Mouse (Mus musculus): Measurements from ENCODE around the gene Cep131. TPM values are rescaled to one million over a fixed set of nuclear protein-coding genes. Genes with fewer than 3 reads are reported as not detected.

Cep131 gene
- polyA plus RNA-seq, 1 experiment: 34.7 TPM

DNA sequence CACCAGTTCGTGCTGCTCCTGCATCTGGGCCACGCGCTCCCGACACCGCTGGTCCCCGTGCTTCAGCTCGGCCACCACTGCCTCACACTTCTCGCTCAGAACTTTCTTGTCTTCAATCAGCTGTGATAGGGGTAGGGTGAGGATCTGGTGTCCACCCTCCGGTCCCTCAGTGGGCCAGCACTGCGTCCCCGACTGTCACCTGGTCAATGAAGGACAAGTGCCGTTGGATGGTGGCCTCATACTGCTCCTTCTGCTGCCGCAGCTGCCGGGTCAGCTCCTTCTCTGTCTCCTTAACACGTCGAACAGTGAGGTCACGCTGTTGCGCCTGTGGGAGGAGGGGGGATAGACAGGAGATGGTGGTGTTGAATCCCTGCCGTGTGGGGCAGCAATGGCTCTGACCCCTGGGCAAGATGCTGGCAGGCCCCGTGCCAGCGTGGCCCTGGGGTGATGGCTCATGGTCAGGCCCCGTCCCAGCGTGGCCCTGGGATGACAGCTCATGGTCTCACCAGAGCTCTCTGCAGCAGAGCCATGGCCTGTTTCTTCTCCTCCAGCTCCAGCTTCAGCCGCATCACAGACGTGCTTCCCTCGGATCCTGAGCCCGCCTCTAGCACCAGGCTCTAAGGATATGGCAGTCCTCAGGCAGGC lies 16.2 kb downstream of the Cep131 start:
- TF ChIP-seq GATA1 (IDR thresholded peaks at IDR 0.05; ENCODE audit: low read length): no peak

DNA sequence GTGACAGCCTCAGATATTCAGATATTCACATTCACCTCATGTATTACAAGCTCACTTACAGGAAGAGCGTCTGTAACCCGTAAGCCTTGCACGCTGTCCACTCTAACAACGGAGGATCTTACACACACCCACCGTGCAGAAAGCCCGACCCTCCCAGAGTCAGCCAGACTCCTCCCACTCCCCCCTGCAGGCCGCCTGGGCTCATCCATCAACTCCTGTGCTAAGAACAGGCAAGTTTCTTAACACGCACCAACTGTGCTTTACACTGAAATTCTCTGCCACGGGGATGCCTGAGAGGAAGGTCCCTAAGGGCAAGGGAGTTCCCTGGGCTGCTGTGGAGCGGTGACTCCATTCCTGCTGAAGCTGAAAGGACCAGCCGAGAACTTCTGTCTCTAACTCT lies 17.4 kb downstream of the Cep131 start:
- no peak for TF ChIP-seq GATA1 (IDR thresholded peaks at IDR 0.05; ENCODE audit: low read length)

DNA sequence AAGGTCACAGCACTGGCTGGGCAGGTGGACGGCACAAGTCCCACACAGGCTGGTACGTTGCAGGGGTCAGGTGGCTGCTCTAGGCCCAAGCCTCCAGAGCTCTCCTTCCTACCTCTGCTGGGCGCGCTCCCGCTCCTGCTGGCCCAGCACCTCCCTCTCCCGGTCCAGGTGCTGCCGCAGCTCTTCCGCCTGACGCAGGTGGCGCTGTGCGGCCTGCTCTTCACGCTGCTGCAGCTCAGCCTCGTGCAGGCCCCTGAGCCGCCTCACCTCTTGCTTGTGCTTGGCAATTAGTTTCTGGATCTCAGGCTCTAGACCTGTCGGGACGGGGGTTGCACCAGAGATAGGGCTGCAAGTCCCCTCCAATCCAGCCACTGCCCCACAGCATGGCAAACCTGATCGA lies 18.8 kb downstream of the Cep131 start:
- TF ChIP-seq GATA1 (IDR thresholded peaks at IDR 0.05; ENCODE audit: low read length): no peak

DNA sequence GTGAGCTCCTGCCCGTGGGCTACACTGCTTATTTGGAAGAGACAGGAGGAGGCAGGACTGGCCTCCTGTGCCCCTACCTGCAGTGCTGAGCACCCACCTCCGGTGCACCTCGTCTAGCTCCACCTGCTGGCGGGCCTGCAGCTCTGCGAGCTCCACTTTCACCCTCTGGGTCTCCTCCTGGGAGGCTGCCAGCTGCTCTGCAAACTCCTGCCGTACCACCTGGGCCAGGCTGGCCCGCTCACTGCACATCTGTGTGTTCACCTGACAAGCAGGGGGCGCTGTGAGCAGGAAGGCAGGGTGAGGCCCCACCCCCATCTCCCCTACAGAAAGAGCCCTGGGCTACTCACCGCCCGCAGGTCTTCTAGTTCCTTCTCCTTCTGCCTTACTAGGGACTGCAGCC lies 21.3 kb downstream of the Cep131 start:
- no peak for TF ChIP-seq GATA1 (IDR thresholded peaks at IDR 0.05; ENCODE audit: low read length)

DNA sequence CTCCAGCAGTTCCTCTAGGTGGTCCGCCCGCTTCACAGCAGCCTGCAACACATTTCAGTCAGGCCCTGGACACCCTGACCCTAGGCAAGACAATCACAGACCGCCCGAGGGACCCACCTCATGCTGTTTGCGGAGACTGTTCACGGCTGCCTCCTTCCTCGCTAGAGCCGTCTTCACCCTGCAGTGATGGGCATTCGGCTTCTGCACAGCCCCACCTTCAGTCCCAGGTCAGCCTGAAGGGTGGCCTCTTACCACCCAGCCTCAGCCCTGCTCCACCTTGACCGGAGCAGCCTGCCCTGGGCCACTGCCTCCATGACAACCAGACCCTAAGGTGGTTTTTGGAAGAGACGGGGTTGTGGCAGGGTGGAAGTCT lies 22.0 kb downstream of the Cep131 start:
- no peak for TF ChIP-seq GATA1 (IDR thresholded peaks at IDR 0.05; ENCODE audit: low read length)

DNA sequence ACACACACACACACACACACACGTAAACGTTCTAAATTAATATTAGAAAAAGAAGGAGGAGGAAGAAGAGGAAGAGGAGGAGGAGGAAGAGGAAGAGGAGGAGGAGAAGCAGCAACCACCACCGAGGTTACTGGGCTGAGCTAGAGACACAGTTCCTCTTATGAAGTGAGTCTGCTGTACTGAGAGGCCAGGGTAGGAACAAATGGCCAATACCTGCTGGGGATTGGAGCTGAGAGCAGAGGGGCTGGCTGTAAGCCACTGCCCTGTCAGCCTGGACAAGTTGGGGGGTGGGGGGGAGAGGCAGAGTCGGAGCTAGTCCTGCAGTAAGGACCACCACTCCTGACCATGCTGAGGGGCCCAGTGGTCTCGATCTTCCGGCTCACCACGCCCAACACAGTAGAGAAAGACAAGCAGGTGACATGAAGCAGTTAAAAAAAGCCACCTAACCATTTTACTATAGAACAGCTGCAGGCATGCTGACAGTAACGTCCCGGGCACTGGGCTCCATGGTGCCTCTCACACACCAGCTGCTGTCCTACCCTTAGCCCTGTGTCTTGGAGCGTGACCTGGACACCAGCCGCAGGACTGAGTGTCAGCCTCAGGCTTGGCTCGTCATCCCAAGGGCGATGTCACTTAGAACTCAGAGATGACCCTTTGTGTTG lies 22.5 kb downstream of the Cep131 start:
- no peak for TF ChIP-seq GATA1 (IDR thresholded peaks at IDR 0.05; ENCODE audit: low read length)

DNA sequence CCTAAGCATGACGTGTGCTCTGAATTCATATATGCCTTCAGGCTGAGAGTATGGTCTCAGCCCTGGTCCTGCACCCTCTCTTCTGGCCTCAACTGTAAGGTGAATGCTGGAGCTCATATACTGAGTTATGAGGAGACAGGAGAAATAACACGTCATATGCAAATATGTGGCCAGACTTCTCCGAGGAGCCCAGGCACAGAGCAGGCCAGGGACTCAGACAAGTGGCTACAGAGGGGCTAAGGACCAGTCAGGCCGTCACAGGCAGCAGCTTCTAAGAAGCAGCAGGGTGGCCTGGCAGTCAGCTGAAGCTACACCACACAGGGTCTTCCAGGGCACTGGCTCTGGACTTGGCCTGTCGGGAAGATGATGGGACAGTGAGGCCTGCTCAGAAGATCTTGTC lies 23.3 kb downstream of the Cep131 start:
- no peak for TF ChIP-seq GATA1 (IDR thresholded peaks at IDR 0.05; ENCODE audit: low read length)

DNA sequence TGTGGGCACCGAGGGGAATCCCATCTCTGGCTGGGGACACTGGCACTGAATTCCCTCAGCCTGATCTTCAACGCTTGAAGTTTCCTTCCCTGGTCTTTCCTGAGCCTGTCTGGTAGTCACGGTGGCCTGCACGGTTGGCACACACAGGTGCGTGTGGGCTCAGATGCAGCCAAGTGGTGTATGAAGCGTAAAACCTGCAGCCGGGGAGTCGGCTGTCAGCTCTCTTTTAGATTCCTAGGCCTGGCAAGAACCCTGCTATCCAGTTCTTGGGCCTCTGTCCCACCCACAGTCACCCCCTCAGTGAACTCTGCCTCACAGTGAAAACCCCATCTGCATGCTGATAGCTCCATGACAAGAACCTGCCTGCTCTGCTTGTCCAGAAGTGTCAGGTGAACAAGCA lies 26.0 kb downstream of the Cep131 start:
- TF ChIP-seq GATA1 (IDR thresholded peaks at IDR 0.05; ENCODE audit: low read length): no peak

DNA sequence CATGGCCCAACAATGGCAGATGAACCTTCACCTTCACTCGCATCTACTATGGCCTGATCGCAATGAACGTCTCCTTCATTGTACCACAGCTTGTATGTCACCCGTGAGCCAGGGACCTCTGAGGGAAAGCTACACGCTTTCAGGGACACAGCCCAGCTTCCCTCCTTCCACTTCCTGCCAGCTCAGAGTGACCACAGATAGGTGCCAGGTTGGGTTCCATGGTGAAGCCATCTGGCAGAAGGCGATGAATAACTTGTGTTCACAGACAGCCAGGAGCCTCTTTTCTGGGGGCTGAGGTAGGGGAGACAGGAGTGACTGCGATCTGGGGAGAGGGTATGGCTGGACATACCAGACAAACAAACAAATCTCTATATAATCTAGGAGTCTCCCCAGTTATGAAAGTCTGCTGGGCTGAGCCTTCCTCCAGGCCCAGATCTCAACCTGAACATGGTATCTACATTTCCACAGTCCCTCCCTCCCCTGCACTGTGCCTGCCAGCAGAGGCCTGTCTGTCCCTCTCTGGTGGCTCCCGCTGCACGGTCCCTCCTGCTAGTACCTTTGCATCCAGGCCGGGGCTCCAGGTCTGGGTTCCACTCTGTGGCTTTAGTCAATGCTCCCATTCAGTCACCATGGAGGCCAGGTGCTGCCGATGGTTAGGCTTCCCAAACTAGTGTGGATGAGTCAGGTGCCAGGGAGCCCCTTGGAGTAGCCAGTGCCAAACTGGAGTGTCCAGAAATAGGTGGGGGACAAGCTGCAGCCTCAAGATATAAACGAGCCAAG lies 30.5 kb downstream of the Cep131 start:
- no peak for TF ChIP-seq GATA1 (IDR thresholded peaks at IDR 0.05; ENCODE audit: low read length)

DNA sequence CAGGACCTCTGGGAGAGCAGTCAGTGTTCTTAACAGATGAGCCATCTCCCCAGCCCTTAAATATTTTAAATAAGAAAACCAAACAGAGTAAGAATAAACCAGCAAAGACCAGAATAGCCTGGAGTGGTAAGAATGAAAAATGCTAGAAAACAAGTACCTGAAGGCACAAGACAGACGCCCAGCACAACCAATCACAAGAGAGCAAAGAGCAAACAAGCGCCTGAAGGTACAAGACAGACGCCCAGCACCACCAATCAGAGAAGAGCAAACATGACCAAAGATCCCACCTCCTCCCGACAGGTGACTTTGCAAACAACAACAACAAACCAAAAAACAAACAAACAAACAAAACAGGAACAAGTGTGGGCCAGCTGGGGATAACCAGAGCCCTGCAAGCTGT lies 32.8 kb downstream of the Cep131 start:
- TF ChIP-seq GATA1 (IDR thresholded peaks at IDR 0.05; ENCODE audit: low read length): no peak

DNA sequence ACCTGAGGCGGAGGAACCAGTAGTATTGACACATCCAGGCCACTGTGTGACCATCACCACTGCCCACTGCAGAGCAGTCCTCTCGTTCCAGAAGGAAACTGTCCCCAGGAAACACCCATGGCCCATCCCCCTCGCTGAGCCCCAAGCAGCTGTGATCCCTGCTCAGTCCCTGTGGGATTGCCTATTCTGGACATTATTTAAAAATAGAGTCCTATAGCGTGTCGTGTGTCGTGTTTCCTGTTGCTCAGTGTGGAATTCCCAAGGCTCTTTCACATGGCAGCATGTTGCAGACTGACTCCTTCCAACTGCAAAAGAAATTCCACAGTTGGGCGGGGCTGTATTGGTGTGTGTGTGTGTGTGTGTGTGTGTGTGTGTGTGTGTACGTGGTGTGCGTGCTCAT lies 34.4 kb downstream of the Cep131 start:
- TF ChIP-seq GATA1 (IDR thresholded peaks at IDR 0.05; ENCODE audit: low read length): no peak

DNA sequence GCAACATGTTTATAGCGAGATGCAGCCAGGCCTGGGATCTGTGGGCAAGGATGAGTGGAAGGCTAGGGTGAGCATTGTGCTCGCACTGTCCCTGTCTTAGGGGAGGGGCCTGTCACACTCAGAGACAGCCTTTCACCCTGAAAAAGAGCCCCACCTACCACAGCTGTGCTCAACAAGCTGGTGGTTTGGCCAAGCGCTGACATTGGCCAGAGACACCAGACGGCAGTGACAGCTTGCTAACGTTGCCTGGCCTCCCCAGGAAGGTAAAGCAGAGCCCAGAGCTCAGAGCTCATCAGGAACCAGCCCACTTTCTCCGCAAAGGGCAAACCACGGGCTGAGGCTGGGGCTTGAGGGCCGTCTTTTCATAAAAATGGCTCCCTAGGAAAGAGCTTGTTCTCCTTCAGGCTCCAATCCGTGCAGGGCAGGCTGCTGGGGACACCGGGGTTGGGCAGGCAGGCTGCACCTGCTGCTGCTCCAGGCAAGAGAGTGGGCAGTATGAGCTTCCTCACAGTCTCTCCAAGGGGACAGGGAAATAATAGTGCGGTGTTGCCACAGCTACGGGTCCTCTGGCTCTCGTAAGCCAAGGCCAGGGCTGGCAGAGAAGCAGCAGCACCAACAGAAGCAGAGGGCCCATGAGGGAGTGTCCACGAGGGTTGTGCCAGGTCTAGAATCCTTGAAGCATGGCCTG lies 35.4 kb downstream of the Cep131 start:
- TF ChIP-seq GATA1 (IDR thresholded peaks at IDR 0.05; ENCODE audit: low read length): no peak

DNA sequence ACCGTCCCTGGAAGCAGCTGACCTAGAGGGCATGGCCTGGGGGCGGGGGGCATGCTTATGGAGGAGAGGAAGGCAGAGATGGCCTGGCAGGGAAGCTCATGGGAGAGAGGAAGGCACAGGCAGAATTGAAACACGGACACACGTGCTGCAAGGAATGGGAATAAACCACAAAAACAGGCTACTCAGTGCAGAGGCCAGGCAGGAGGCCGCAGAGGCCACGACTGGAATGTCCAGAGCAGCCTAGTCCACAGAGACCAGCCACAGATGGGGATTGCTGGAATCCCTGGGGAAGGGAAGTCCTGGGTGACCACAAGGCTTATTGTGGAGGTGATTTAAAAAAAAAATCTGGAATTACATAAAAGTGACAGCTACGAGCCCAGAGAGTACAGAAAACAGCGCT lies 37.6 kb downstream of the Cep131 start:
- no peak for TF ChIP-seq GATA1 (IDR thresholded peaks at IDR 0.05; ENCODE audit: low read length)

DNA sequence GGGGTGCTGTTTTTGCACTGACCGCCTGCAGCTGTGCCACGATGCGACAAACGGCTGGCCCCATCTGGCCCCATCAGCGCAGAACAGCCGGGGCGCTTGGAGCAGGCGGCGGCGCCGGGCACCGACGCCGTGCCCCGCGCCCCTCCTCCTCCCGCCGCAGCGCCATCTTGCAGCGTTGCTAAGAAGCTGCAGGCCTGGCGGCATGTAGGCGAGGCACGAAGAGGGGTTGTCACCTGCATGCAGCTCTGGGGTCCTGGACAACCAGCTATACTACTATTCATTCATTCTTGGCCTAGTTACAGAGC lies 38.4 kb downstream of the Cep131 start:
- TF ChIP-seq GATA1 (IDR thresholded peaks at IDR 0.05; ENCODE audit: low read length): no peak

DNA sequence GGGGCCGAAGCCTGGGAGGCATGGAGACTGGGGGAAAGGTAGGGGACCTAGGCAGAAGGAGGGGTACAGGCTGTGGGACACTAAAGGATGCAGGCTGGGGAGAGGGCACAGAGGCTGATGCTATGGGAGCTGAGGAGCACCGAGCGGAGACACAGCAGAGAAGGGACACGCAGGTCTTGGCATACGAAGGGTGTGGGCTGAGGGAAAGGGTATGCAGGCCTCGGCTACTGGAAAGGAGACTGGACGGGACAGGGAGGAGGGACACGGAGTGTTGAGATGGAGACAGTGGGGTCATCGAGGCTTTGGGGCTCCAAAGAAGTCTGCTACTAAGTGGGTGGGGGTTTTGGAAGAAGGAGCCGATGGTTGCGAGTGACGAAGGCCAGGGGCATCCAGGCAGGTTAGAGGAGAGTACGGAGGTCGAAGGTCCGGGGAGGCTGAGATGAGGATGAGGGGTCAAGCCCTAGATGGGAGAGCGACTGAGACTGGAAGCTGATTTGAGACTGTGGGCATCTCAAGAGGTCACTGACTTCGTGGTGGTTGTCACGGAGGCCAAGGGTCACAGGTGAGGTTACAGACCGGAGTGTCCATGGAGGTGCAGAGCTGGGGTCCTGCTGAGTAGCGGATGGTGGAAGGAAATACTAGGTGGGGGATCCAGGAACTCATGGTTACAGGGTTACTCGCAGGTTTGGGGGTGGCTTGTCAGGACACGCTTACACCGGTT lies 38.9 kb downstream of the Cep131 start:
- TF ChIP-seq GATA1 (IDR thresholded peaks at IDR 0.05; ENCODE audit: low read length): no peak
